26 mouse cellular contexts compared by ENCODE assay signal in genomic region chr14:73339615-73340014, GRCm38 (mm10). TPM values are rescaled to one million over a fixed set of nuclear protein-coding genes. Genes with fewer than 3 reads are reported as not detected.
DNase-seq lines count a peak whose midpoint lies in the region; ATAC-seq and TF ChIP-seq lines count a peak whose summit lies in the region.
"Had no signal": no experiment of that assay in that cellular context is flagged by ENCODE, and none has a peak within 500 bp of the region (broad histone marks: within the 10 kb centered on the region; RNA-seq: fewer than 3 reads in every experiment).

No protein-coding gene starts in this region.

- H3K4me3 ChIP-seq in G1E (ENCODE audit: low read depth, low read length) (no peak overlapping the region), myocyte (no peak overlapping the region)
- H3K4me3 ChIP-seq: forebrain, embryonic 10.5 days; heart, adult 2 months; heart, embryonic 15.5 days; limb, embryonic 12.5 days; liver, embryonic 12.5 days; stomach, embryonic 15.5 days had no signal

- H3K9me3 ChIP-seq in G1E (replicated peaks): no peaks in the 10 kb centered on the region
- H3K9me3 ChIP-seq: forebrain, embryonic 10.5 days; heart, embryonic 15.5 days; limb, embryonic 12.5 days; liver, embryonic 12.5 days; stomach, embryonic 15.5 days had no signal

- H3K27me3 ChIP-seq in G1E (ENCODE audit: insufficient read depth, low read length) (peaks cover 12% of the 10 kb centered on the region), myocyte (ENCODE audit: control insufficient read depth, insufficient read depth, insufficient read length) (no peaks in the 10 kb centered on the region)
- H3K27me3 ChIP-seq: heart, embryonic 15.5 days; limb, embryonic 12.5 days; stomach, embryonic 15.5 days had no signal

- H3K36me3 ChIP-seq in G1E (replicated peaks): no peaks in the 10 kb centered on the region
- peaks cover 6% of the 10 kb centered on the region for H3K36me3 ChIP-seq in myocyte (ENCODE audit: control insufficient read depth, insufficient read depth)
- H3K36me3 ChIP-seq: forebrain, embryonic 10.5 days; heart, embryonic 15.5 days; limb, embryonic 12.5 days; liver, embryonic 12.5 days; stomach, embryonic 15.5 days had no signal

- peak overlapping the region; percentile 10 for H3K4me2 ChIP-seq in myocyte (ENCODE audit: low read depth)
- H3K4me2 ChIP-seq: heart, embryonic 15.5 days; limb, embryonic 12.5 days; liver, embryonic 12.5 days; lung, embryonic 14.5 days; stomach, embryonic 15.5 days had no signal

- TF ChIP-seq CTCF in G1E (IDR thresholded peaks at IDR 0.05; ENCODE audit: low read depth, low read length): no peak

- H3ac ChIP-seq in myocyte (ENCODE audit: control insufficient read depth, insufficient read length): no peak overlapping the region

- H3K4me1 ChIP-seq in G1E (ENCODE audit: insufficient read depth, low read depth, low read length): peaks cover 20% of the 10 kb centered on the region
- H3K4me1 ChIP-seq: forebrain, embryonic 10.5 days; heart, embryonic 15.5 days; limb, embryonic 12.5 days; liver, embryonic 12.5 days; stomach, embryonic 15.5 days had no signal

- peak; percentile 44 for DNase-seq in A20 (ENCODE audit: low read depth, low spot score)
- peak; percentile 22 for DNase-seq in G1E (ENCODE audit: low spot score)
- no peak for DNase-seq in cerebellum, adult 18-20 months
- DNase-seq in gastrocnemius, adult 18-20 months (ENCODE audit: low spot score): no peak
- no peak for DNase-seq in frontal cortex, postnatal 14 days (ENCODE audit: low spot score in 2 of 2)
- DNase-seq: adrenal gland, postnatal 14 days; cerebellum, adult 11 months; cerebellum, postnatal 25 days; forebrain, postnatal 0 days; heart, adult 2 months; heart, postnatal 4 days; lung, embryonic 14.5 days; lung, postnatal 36 days; right cerebral cortex, adult 18-20 months; spleen, adult 18-20 months; thymus, adult 2 months had no signal

- H3K79me2 ChIP-seq in myocyte (ENCODE audit: control insufficient read depth, insufficient read depth): no peaks in the 10 kb centered on the region

- no peak for ATAC-seq in G1E (ENCODE audit: extremely low read depth, insufficient number of reproducible peaks, low FRiP score, poor library complexity, severe bottlenecking)
- ATAC-seq in hematopoietic stem cell, adult 5-6 weeks (replicated peaks in 1 of 2; ENCODE audit: insufficient read depth in 1 of 2, low FRiP score in 2 of 2, low TSS enrichment in 1 of 2, low read depth in 1 of 2, poor library complexity in 2 of 2, severe bottlenecking in 2 of 2): peak; percentile 56 to 81
- ATAC-seq: forebrain, postnatal 0 days; hindbrain, embryonic 16.5 days; intestine, postnatal 0 days; liver, embryonic 12.5 days; midbrain, embryonic 16.5 days had no signal

- no peak for TF ChIP-seq POLR2A in myocyte (IDR thresholded peaks at IDR 0.05; ENCODE audit: insufficient read length, low read depth)

TF ChIP-seq in myocyte, 11 proteins besides CTCF, POLR2A, EP300 and RAD21:
- TF ChIP-seq TCF3 (IDR thresholded peaks at IDR 0.05; ENCODE audit: insufficient read length, low read depth): no peak
- no peak for TF ChIP-seq POLR2AphosphoS2 (IDR thresholded peaks at IDR 0.05; ENCODE audit: insufficient read length, low read depth)
- TF ChIP-seq MAX (IDR thresholded peaks at IDR 0.05; ENCODE audit: low read depth): no peak
- TF ChIP-seq USF1 (IDR thresholded peaks at IDR 0.05; ENCODE audit: low read depth): no peak
- no peak for TF ChIP-seq E2F4 (IDR thresholded peaks at IDR 0.05; ENCODE audit: insufficient read depth)
- no peak for TF ChIP-seq SRF (IDR thresholded peaks at IDR 0.05; ENCODE audit: control insufficient read depth, insufficient read length, low read depth)
- TF ChIP-seq REST (IDR thresholded peaks at IDR 0.05; ENCODE audit: insufficient read depth, insufficient read length): no peak

RNA-seq across cellular contexts. Expression of gene Rb1, which starts 14.0 kb away (rescaled TPM):
- total RNA-seq in G1E (2014; fragmentation: Nextera tagmentation): 390 and 393 TPM in 2 replicates
- 57.4 and 64.9 TPM in 2 replicates for total RNA-seq in G1E (2017)
- polyA plus RNA-seq in G1E (2012): 10.1 and 11.6 TPM in 2 replicates
- 13.5 and 26.6 TPM in 2 replicates for total RNA-seq in hematopoietic stem cell, adult 5-6 weeks (2017)
- 14.2 TPM for polyA plus RNA-seq in myocyte (2012; fragmentation: generic; extraction: Trizol)
- total RNA-seq in gastrocnemius, adult 18-20 months (2021): 10 to 100 TPM; 15.5 to 17.8 TPM

RNA-seq across cellular contexts. Expression of gene Itm2b, which starts 45.5 kb away (rescaled TPM):
- total RNA-seq in G1E (2014; fragmentation: Nextera tagmentation): 474 and 507 TPM in 2 replicates
- total RNA-seq in G1E (2017): 523 and 553 TPM in 2 replicates
- polyA plus RNA-seq in G1E (2012): 104 and 121 TPM in 2 replicates
- 901 and 1,019 TPM in 2 replicates for total RNA-seq in hematopoietic stem cell, adult 5-6 weeks (2017)
- 530 TPM for polyA plus RNA-seq in myocyte (2012; fragmentation: generic; extraction: Trizol)
- total RNA-seq in gastrocnemius, adult 18-20 months (2021): 100 to 1,000 TPM; 281 to 288 TPM

Comparison
In these comparisons a context has a peak if more than half of its experiments do, and no peak if none do; other contexts are left out.
1. DNase-seq: peak in A20 (single experiment) and G1E (single experiment); none in cerebellum, adult 18-20 months (0 of 2), gastrocnemius, adult 18-20 months (single experiment) and frontal cortex, postnatal 14 days (0 of 2).